Mouse (Mus musculus) C2C12 (cell line): ENCODE measurements around the gene Cd2bp2.

Experiments used
- CEBPB ChIP-seq: IDR thresholded peaks from one replicate; pipeline ENCODE4 v1.6.1; 2011; ENCODE audit warnings: low read depth, mild to moderate bottlenecking, control low read depth, moderate library complexity
- CTCF ChIP-seq: IDR thresholded peaks from one replicate; pipeline ENCODE4 v1.5.1; 2011; ENCODE audit not compliant: control insufficient read depth, insufficient read depth, insufficient read length
- FOSL1 ChIP-seq: IDR thresholded peaks from one replicate; pipeline ENCODE4 v1.8.0; 2011; ENCODE audit warnings: mild to moderate bottlenecking, low read length; ENCODE audit not compliant: poor library complexity, insufficient read depth, severe bottlenecking
- MAX ChIP-seq: IDR thresholded peaks from one replicate; pipeline ENCODE4 v1.6.1; 2011; ENCODE audit warnings: mild to moderate bottlenecking, control low read depth
- MYOD1 ChIP-seq: IDR thresholded peaks from one replicate; pipeline ENCODE4 v1.6.1; 2011; ENCODE audit warnings: low read depth; ENCODE audit not compliant: control insufficient read depth, insufficient read length
- MYOG ChIP-seq: IDR thresholded peaks from one replicate; pipeline ENCODE4 v1.6.1; 2011; ENCODE audit not compliant: control insufficient read depth, insufficient read length; ENCODE audit errors: extremely low read depth
- USF1 ChIP-seq: IDR thresholded peaks from one replicate; pipeline ENCODE4 v1.6.1; 2011; ENCODE audit warnings: low read depth, mild to moderate bottlenecking, control low read depth, moderate library complexity

- TF ChIP-seq MAX (no peak), CTCF (no peak), MYOD1 (no peak), USF1 (no peak), FOSL1 (no peak), MYOG (no peak), CEBPB (no peak)
Observed at GRCm38 (mm10) chr7:127207374-127208294, 11.8 kb upstream of the Cd2bp2 start.
